Mouse (Mus musculus): Measurements from ENCODE around the gene Nono. TPM values are rescaled to one million over a fixed set of nuclear protein-coding genes. Genes with fewer than 3 reads are reported as not detected.

Nono gene
- total and polyA plus RNA-seq, 2 experiments from 2014 or later, result 176 to 223 TPM

- Histone ChIP-seq H3K9ac (replicated peaks; ENCODE audit: low read length, poor library complexity, severe bottlenecking) (no peak overlapping the region), H3K4me3 (ENCODE audit: low read depth, low read length) (no peak overlapping the region), H3K4me2 (ENCODE audit: low read depth, low read length, poor library complexity, severe bottlenecking) (no peak overlapping the region), H3K27ac (ENCODE audit: low read depth, low read length) (no peak overlapping the region), H3K36me3 (ENCODE audit: insufficient read depth, low read length) (no peaks in the 10 kb centered on the region), H3K4me1 (ENCODE audit: insufficient read depth, low read length) (no peaks in the 10 kb centered on the region), H3K9me3 (ENCODE audit: low read length) (no peaks in the 10 kb centered on the region), H3K27me3 (ENCODE audit: insufficient read depth, low read length) (no peaks in the 10 kb centered on the region; the same call in 1 of the 2 replicates)
- ATAC-seq (ENCODE audit: low FRiP score), result peak; percentile 41
- peak; percentile 44 for DNase-seq (ENCODE audit: low spot score)
- WGBS, result 42% methylated on average over 5 of the region's 5 CpGs
- no peak for TF ChIP-seq CTCF (IDR thresholded peaks at IDR 0.05)
These were observed 40.1 kb upstream of the Nono start for GRCm38 (mm10) chrX:101388866-101389537.

- TF ChIP-seq CTCF (IDR thresholded peaks at IDR 0.05), result no peak
- Histone ChIP-seq H3K9ac (replicated peaks; ENCODE audit: low read length, poor library complexity, severe bottlenecking) (no peak overlapping the region), H3K27ac (ENCODE audit: low read depth, low read length) (no peak overlapping the region), H3K4me3 (ENCODE audit: low read depth, low read length) (no peak overlapping the region), H3K4me1 (ENCODE audit: insufficient read depth, low read length) (no peaks in the 10 kb centered on the region), H3K9me3 (ENCODE audit: low read length) (no peaks in the 10 kb centered on the region), H3K4me2 (ENCODE audit: low read depth, low read length, poor library complexity, severe bottlenecking) (no peak overlapping the region), H3K36me3 (ENCODE audit: insufficient read depth, low read length) (no peaks in the 10 kb centered on the region), H3K27me3 (ENCODE audit: insufficient read depth, low read length) (no peaks in the 10 kb centered on the region)
- DNase-seq (ENCODE audit: low spot score) (no peak), ATAC-seq (ENCODE audit: low FRiP score) (no peak)
- WGBS, result 67% methylated on average over 2 of the region's 2 CpGs
These were observed 34.8 kb upstream of the Nono start for GRCm38 (mm10) chrX:101394341-101394740.

- H3K27me3 ChIP-seq (ENCODE audit: insufficient read depth, low read length), result no peaks in the 10 kb centered on the region
- no peak for TF ChIP-seq CTCF (IDR thresholded peaks at IDR 0.05)
- H3K36me3 ChIP-seq (ENCODE audit: insufficient read depth, low read length), result no peaks in the 10 kb centered on the region
- H3K4me2 ChIP-seq (ENCODE audit: low read depth, low read length, poor library complexity, severe bottlenecking), result no peak overlapping the region
- WGBS, result 23% methylated on average over 11 of the region's 11 CpGs
- H3K4me3 ChIP-seq (ENCODE audit: low read depth, low read length), result no peak overlapping the region
- ATAC-seq (ENCODE audit: low FRiP score), result no peak
- H3K4me1 ChIP-seq (ENCODE audit: insufficient read depth, low read length), result no peaks in the 10 kb centered on the region
- no peak overlapping the region for H3K9ac ChIP-seq (replicated peaks; ENCODE audit: low read length, poor library complexity, severe bottlenecking)
- H3K27ac ChIP-seq (ENCODE audit: low read depth, low read length), result no peak overlapping the region
- no peak for DNase-seq (ENCODE audit: low spot score)
- no peaks in the 10 kb centered on the region for H3K9me3 ChIP-seq (ENCODE audit: low read length)
These were observed 32.7 kb upstream of the Nono start for GRCm38 (mm10) chrX:101396459-101396858.

GRCm38 (mm10) chrX:101418946-101419724 is 10.0 kb upstream of the Nono start:
- WGBS, result 31% methylated on average over 31 of the region's 36 CpGs
- H3K4me3 ChIP-seq (ENCODE audit: low read depth, low read length), result peak overlapping the region; percentile 49
- peak overlapping the region; percentile 80 for H3K9ac ChIP-seq (replicated peaks; ENCODE audit: low read length, poor library complexity, severe bottlenecking)
- H3K9me3 ChIP-seq (ENCODE audit: low read length), result no peaks in the 10 kb centered on the region
- H3K27me3 ChIP-seq (ENCODE audit: insufficient read depth, low read length), result no peaks in the 10 kb centered on the region
- H3K4me2 ChIP-seq (ENCODE audit: low read depth, low read length, poor library complexity, severe bottlenecking), result peak overlapping the region; percentile 71
- H3K27ac ChIP-seq (ENCODE audit: low read depth, low read length), result peak overlapping the region; percentile 86
- DNase-seq (ENCODE audit: low spot score) (peak; percentile 63), ATAC-seq (ENCODE audit: low FRiP score) (peak; percentile 12)
- TF ChIP-seq CTCF (IDR thresholded peaks at IDR 0.05), result peak; percentile 53
- H3K36me3 ChIP-seq (ENCODE audit: insufficient read depth, low read length), result 0 out of 2 replicates have a peak, but pooled peaks cover 2% of the 10 kb centered on the region
- no peaks in the 10 kb centered on the region for H3K4me1 ChIP-seq (ENCODE audit: insufficient read depth, low read length)

DNA sequence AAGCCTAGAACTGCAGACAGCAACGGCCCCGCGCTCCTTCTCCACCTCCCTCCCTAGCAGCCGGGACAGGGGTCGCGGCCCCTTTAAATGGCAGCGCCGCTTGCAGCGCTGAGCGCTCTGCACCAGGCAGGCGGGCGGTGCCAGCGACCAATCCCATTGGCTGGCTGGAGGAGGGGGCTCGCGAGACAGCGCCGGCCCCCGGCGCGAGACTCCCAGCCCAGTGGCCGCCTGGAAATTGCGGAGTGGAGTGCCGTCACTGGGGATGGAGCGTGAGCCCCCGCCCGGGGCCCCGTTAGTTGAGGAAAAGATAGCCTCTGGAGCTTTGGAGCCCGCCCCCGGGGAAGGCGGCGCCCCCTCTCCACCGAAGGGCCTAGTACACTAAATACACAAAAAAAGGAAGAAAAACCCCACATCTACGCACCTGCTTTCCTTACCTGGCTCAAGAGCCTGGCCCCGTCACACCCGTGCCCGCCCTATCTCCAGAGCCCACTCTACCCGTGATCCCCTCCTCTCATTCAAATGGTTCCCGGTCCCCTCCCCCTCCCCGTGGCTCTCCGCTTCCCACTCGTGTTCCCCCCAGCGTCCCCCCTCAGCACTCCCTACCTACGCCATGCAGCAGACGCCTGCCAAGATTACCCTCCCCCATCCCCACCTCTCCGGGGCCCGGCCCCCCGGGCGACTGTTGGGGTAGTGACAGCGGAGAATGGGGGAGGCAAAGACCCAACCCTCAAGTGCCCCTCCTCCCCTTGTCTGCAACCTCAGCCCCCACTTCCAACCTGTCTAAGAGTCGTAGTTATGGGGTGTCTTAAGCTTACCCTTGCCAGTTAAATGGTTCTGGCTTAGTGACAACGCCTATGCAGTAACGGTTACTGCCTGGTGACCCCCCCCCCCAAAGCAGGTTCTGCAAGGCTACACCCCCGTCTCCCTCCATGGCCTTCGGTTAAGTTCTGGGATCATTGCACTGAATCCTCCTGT is 9.1 kb upstream of the Nono start:
- Histone ChIP-seq H3K4me2 (ENCODE audit: low read depth, low read length, poor library complexity, severe bottlenecking) (peak overlapping the region; percentile 71), H3K9ac (replicated peaks; ENCODE audit: low read length, poor library complexity, severe bottlenecking) (peak overlapping the region; percentile 80), H3K27me3 (ENCODE audit: insufficient read depth, low read length) (no peaks in the 10 kb centered on the region), H3K9me3 (ENCODE audit: low read length) (no peaks in the 10 kb centered on the region), H3K4me1 (ENCODE audit: insufficient read depth, low read length) (no peaks in the 10 kb centered on the region), H3K27ac (ENCODE audit: low read depth, low read length) (peak overlapping the region; percentile 86), H3K4me3 (ENCODE audit: low read depth, low read length) (peak overlapping the region; percentile 49), H3K36me3 (ENCODE audit: insufficient read depth, low read length) (0 out of 2 replicates have a peak, but pooled peaks cover 2% of the 10 kb centered on the region)
- no peak for TF ChIP-seq CTCF (IDR thresholded peaks at IDR 0.05)
- whole genome bisulfite sequencing, result 23% methylated on average over 51 of the region's 54 CpGs
- DNase-seq (ENCODE audit: low spot score) (peak; percentile 93), ATAC-seq (ENCODE audit: low FRiP score) (peak; percentile 95)
